Mouse (Mus musculus) MEL (cell line): ENCODE measurements around the gene Fgfr2.

Experiments
- CTCF ChIP-seq, 3 experiments: IDR thresholded peaks in 2 of 3; conservative IDR thresholded peaks in 1 of 3; 2 replicates each; pipeline ENCODE4 v1.5.1; 2011 to 2012; ENCODE audit warnings: low read length in 3 of 3, low read depth in 2 of 3, mild to moderate bottlenecking in 2 of 3, improper control_type of control experiment in 1 of 3, inconsistent platforms in 1 of 3, mixed read lengths in 1 of 3, moderate library complexity in 1 of 3; ENCODE audit not compliant: control insufficient read depth in 1 of 3, insufficient read depth in 1 of 3, poor library complexity in 1 of 3, severe bottlenecking in 1 of 3
- GATA1 ChIP-seq: IDR thresholded peaks from 2 replicates; pipeline ENCODE4 v1.6.1; 2011; ENCODE audit warnings: low read depth, low read length, improper control_type of control experiment
- MEF2A ChIP-seq: IDR thresholded peaks from 2 replicates; pipeline ENCODE4 v1.6.1; 2014; ENCODE audit warnings: low read depth, mild to moderate bottlenecking, inconsistent platforms, low read length, improper control_type of control experiment; ENCODE audit not compliant: poor library complexity, insufficient replicate concordance, severe bottlenecking; ENCODE audit errors: extremely low read depth
- NELFE ChIP-seq: IDR thresholded peaks from 2 replicates; pipeline ENCODE4 v1.6.1; 2011; ENCODE audit warnings: low read depth, low read length, improper control_type of control experiment
- TAL1 ChIP-seq: IDR thresholded peaks from 2 replicates; pipeline ENCODE4 v1.6.1; 2012; ENCODE audit warnings: mild to moderate bottlenecking, inconsistent platforms, low read length, moderate library complexity, mixed read lengths
- USF1 ChIP-seq: IDR thresholded peaks from 2 replicates; pipeline ENCODE4 v1.6.1; 2014; ENCODE audit warnings: low read depth, mild to moderate bottlenecking, inconsistent platforms, low read length, improper control_type of control experiment, moderate library complexity

DNA sequence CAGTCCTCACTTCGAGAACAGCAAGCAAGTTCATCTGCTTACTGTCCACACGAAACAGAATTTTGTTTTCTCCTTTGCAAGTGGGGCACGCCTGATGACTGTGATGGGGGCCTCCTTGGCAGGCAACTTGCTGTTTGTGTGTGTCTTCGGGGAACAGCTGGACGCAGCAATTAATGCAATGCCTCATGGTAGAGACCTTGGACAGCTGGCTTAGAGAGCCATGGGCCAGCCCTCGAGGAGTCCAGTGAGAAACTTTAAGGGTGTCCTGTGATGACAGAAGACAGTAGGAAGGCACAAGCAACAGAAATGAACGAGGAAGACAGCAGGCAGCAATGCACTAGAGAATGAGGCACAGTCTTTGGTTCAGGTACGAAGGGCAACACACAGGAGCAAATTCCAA, 852.8 kb downstream of the Fgfr2 start:
- TF ChIP-seq CTCF (IDR thresholded peaks at IDR 0.05 in 2 of 3, conservative IDR thresholded peaks at IDR 0.05 in 1 of 3; ENCODE audit: control insufficient read depth in 1 of 3, insufficient read depth in 1 of 3, low read depth in 2 of 3, low read length in 3 of 3, poor library complexity in 1 of 3, severe bottlenecking in 1 of 3) (no peak), MEF2A (no peak), NELFE (no peak), TAL1 (no peak), USF1 (no peak), GATA1 (no peak)
